Mouse (Mus musculus) neural tube, embryonic 11.5 days (tissue): Measurements from ENCODE around the gene Fam24a. TPM values are rescaled to one million over a fixed set of nuclear protein-coding genes. Genes with fewer than 3 reads are reported as not detected.

Experiments
- ATAC-seq: fragments of 200-750 bp; cut with Nextera tagmentation; 2 replicates; pipeline ENCODE4 v1.8.0; 2017; ENCODE audit warnings: moderate number of reproducible peaks, mild to moderate bottlenecking, moderate TSS enrichment, moderate library complexity; ENCODE audit not compliant: insufficient read depth, low FRiP score, low TSS enrichment
- DNase-seq: peaks from one replicate; pipeline ENCODE4 v3.0.0-alpha.2; 2015; ENCODE audit warnings: low spot score
- H3K27ac ChIP-seq: fragments of 300-500 bp; sonication (generic); 2 replicates; pipeline ENCODE4 v1.5.1; 2014; ENCODE audit warnings: low read depth, mild to moderate bottlenecking, low read length
- H3K27me3 ChIP-seq: fragments of 300-500 bp; sonication (generic); 2 replicates; pipeline ENCODE4 v1.6.1; 2014; ENCODE audit warnings: mild to moderate bottlenecking, low read length, mixed read lengths; ENCODE audit not compliant: control insufficient read depth, insufficient read depth
- H3K36me3 ChIP-seq: fragments of 300-500 bp; sonication (generic); 2 replicates; pipeline ENCODE4 v1.6.1; 2014; ENCODE audit warnings: mild to moderate bottlenecking, low read length, moderate library complexity, mixed read lengths; ENCODE audit not compliant: control insufficient read depth, insufficient read depth
- H3K4me1 ChIP-seq: fragments of 300-500 bp; sonication (generic); 2 replicates; pipeline ENCODE4 v1.6.1; 2014; ENCODE audit warnings: low read length, mixed read lengths; ENCODE audit not compliant: control insufficient read depth, insufficient read depth
- H3K4me2 ChIP-seq: fragments of 300-500 bp; sonication (generic); 2 replicates; pipeline ENCODE4 v1.6.1; 2014; ENCODE audit warnings: low read depth, mild to moderate bottlenecking, moderate library complexity
- H3K4me3 ChIP-seq: fragments of 300-500 bp; sonication (generic); 2 replicates; pipeline ENCODE4 v1.5.1; 2014; ENCODE audit warnings: low read depth, low read length
- H3K9ac ChIP-seq: fragments of 300-500 bp; sonication (generic); 2 replicates; pipeline ENCODE4 v1.6.1; 2014; ENCODE audit warnings: mild to moderate bottlenecking, low read length
- H3K9me3 ChIP-seq: fragments of 300-500 bp; sonication (generic); 2 replicates; pipeline ENCODE4 v1.6.1; 2016; ENCODE audit warnings: low read length; ENCODE audit not compliant: control insufficient read depth
- WGBS: fragments of 180-500 bp; shearing (Covaris S2); extraction: QIAGEN DNeasy Blood & Tissue Kit; methylation state at CpG from one replicate; pipeline ENCODE4 v1.1.7; 2014; 5-methylcytosine and 5-hydroxymethylcytosine counted together
- polyA plus RNA-seq: library from polyadenylated mRNA; unstranded; fragments of >200 nt; fragmentation: Nextera tagmentation; extraction: Ambion mirVana; gene quantifications from 2 replicates; pipeline ENCODE4 v1.2.1, GENCODE M21; 2014

Gene Fam24a
- not detected in 2 replicates for polyA plus RNA-seq

- Histone ChIP-seq H3K4me2 (no peak within 1 kb of the TSS), H3K9me3 (no peaks in the 10 kb centered on the region), H3K36me3 (peaks cover 2% of the 10 kb centered on the region; the same call in 1 of the 2 replicates), H3K9ac (no peak within 1 kb of the TSS), H3K4me3 (no peak within 1 kb of the TSS), H3K27me3 (no peaks in the 10 kb centered on the region), H3K4me1 (no peaks in the 10 kb centered on the region), H3K27ac (no peak within 1 kb of the TSS)
- ATAC-seq: no peak
- 51% methylated on average over 1 of the region's 1 CpGs for WGBS
- no peak for DNase-seq
Observed at GRCm38 (mm10) chr7:131333564-131333963, at the start of gene Fam24a. Gene Fam24a, plus strand, starts transcription at chr7:131333864.

- H3K27ac ChIP-seq: no peak overlapping the region
- ATAC-seq: no peak
- H3K9ac ChIP-seq: no peak overlapping the region
- H3K4me2 ChIP-seq: no peak overlapping the region
- no peak overlapping the region for H3K4me3 ChIP-seq
- H3K4me1 ChIP-seq: no peaks in the 10 kb centered on the region
- 85% methylated on average over 8 of the region's 8 CpGs for WGBS
- no peaks in the 10 kb centered on the region for H3K9me3 ChIP-seq
- no peak for DNase-seq
- H3K36me3 ChIP-seq: no peaks in the 10 kb centered on the region
- H3K27me3 ChIP-seq: no peaks in the 10 kb centered on the region; the same call in 1 of the 2 replicates
Observed at GRCm38 (mm10) chr7:131297151-131297550, 36.5 kb upstream of the Fam24a start.

GRCm38 (mm10) chr7:131303340-131303739 is 30.3 kb upstream of the Fam24a start:
- ATAC-seq (no peak), DNase-seq (no peak)
- 83% methylated on average over 8 of the region's 8 CpGs for WGBS
- Histone ChIP-seq H3K36me3 (no peaks in the 10 kb centered on the region), H3K9me3 (no peaks in the 10 kb centered on the region), H3K4me1 (no peaks in the 10 kb centered on the region), H3K27ac (no peak overlapping the region), H3K9ac (no peak overlapping the region), H3K27me3 (no peaks in the 10 kb centered on the region; the same call in 1 of the 2 replicates), H3K4me3 (no peak overlapping the region), H3K4me2 (no peak overlapping the region)

GRCm38 (mm10) chr7:131306733-131307132 is 26.9 kb upstream of the Fam24a start:
- Histone ChIP-seq H3K4me1 (no peaks in the 10 kb centered on the region), H3K36me3 (no peaks in the 10 kb centered on the region), H3K27me3 (no peaks in the 10 kb centered on the region), H3K9me3 (no peaks in the 10 kb centered on the region), H3K27ac (no peak overlapping the region), H3K4me2 (no peak overlapping the region), H3K9ac (no peak overlapping the region), H3K4me3 (no peak overlapping the region)
- WGBS: 83% methylated on average over 5 of the region's 5 CpGs
- ATAC-seq (no peak), DNase-seq (no peak)

GRCm38 (mm10) chr7:131314493-131314892 is 19.2 kb upstream of the Fam24a start:
- Histone ChIP-seq H3K9me3 (no peaks in the 10 kb centered on the region), H3K9ac (no peak overlapping the region), H3K36me3 (no peaks in the 10 kb centered on the region), H3K4me3 (no peak overlapping the region), H3K27ac (no peak overlapping the region), H3K27me3 (no peaks in the 10 kb centered on the region), H3K4me2 (no peak overlapping the region), H3K4me1 (no peaks in the 10 kb centered on the region)
- DNase-seq (no peak), ATAC-seq (no peak)
- 88% methylated on average over 7 of the region's 7 CpGs for WGBS

GRCm38 (mm10) chr7:131317587-131317986 is 16.1 kb upstream of the Fam24a start:
- ATAC-seq (no peak), DNase-seq (no peak)
- Histone ChIP-seq H3K4me1 (no peaks in the 10 kb centered on the region), H3K4me3 (no peak overlapping the region), H3K27me3 (no peaks in the 10 kb centered on the region), H3K36me3 (no peaks in the 10 kb centered on the region), H3K4me2 (no peak overlapping the region), H3K9me3 (no peaks in the 10 kb centered on the region), H3K27ac (no peak overlapping the region), H3K9ac (no peak overlapping the region)
- WGBS: 74% methylated on average over 12 of the region's 12 CpGs

GRCm38 (mm10) chr7:131318340-131318739 is 15.3 kb upstream of the Fam24a start:
- Histone ChIP-seq H3K9me3 (no peaks in the 10 kb centered on the region), H3K27me3 (no peaks in the 10 kb centered on the region), H3K4me2 (no peak overlapping the region), H3K36me3 (no peaks in the 10 kb centered on the region), H3K4me1 (no peaks in the 10 kb centered on the region), H3K27ac (no peak overlapping the region), H3K4me3 (no peak overlapping the region), H3K9ac (no peak overlapping the region)
- ATAC-seq (no peak), DNase-seq (no peak)
- 74% methylated on average over 5 of the region's 7 CpGs for WGBS

- Histone ChIP-seq H3K27ac (no peak within 1 kb of the TSS), H3K36me3 (no peaks in the 10 kb centered on the region), H3K4me2 (no peak within 1 kb of the TSS), H3K4me1 (no peaks in the 10 kb centered on the region), H3K9me3 (no peaks in the 10 kb centered on the region), H3K27me3 (no peaks in the 10 kb centered on the region), H3K4me3 (no peak within 1 kb of the TSS), H3K9ac (no peak within 1 kb of the TSS)
- ATAC-seq (no peak), DNase-seq (no peak)
- 81% methylated on average over 2 of the region's 2 CpGs for WGBS
Observed at GRCm38 (mm10) chr7:131322192-131322591, 11.5 kb upstream of the Fam24a start, which contains the start of gene Cuzd1. Gene Cuzd1, minus strand, starts transcription at chr7:131322292.

- DNase-seq (no peak), ATAC-seq (no peak)
- H3K27me3 ChIP-seq: no peaks in the 10 kb centered on the region
- H3K27ac ChIP-seq: no peak overlapping the region
- H3K9ac ChIP-seq: no peak overlapping the region
- no peaks in the 10 kb centered on the region for H3K36me3 ChIP-seq
- H3K4me1 ChIP-seq: no peaks in the 10 kb centered on the region
- no peaks in the 10 kb centered on the region for H3K9me3 ChIP-seq
- no peak overlapping the region for H3K4me3 ChIP-seq
- no peak overlapping the region for H3K4me2 ChIP-seq
- 92% methylated on average over 5 of the region's 5 CpGs for WGBS
Observed at GRCm38 (mm10) chr7:131327054-131327453, 6.6 kb upstream of the Fam24a start.
